Mouse (Mus musculus) gastrocnemius, postnatal 25 days (tissue): Measurements from ENCODE around the gene Pafah1b2. TPM values are rescaled to one million over a fixed set of nuclear protein-coding genes. Genes with fewer than 3 reads are reported as not detected.

ENCODE experiments used
- DNase-seq: peaks from one replicate; pipeline ENCODE4 v3.0.0; 2022
- long read RNA-seq, 2 experiments: library from polyadenylated mRNA; stranded (forward); transcript quantifications; one replicate each; pipeline ENCODE4 v2.0.0; 2021
- total RNA-seq, 2 experiments: library from RNA; stranded (reverse); gene quantifications; 1 replicate in 1 of 2; 2 replicates in 1 of 2; pipeline ENCODE4 v1.2.3; 2021

Gene Pafah1b2
- 10 to 100 TPM; 27.8 to 32.2 TPM for total RNA-seq
- long read RNA-seq, experiment 1, full-length matches to known transcripts = 25 of 30 reads
- long read RNA-seq, experiment 1, partial matches to known transcripts = 0 of 30 reads
- long read RNA-seq, experiment 1, other reads (novel, unspliced or antisense) = 5 of 30 reads
- long read RNA-seq, experiment 2, full-length matches to known transcripts = 26 of 28 reads
- long read RNA-seq, experiment 2, partial matches to known transcripts = 0 of 28 reads
- long read RNA-seq, experiment 2, other reads (novel, unspliced or antisense) = 2 of 28 reads

- DNase-seq = peak; percentile 94
Measured at GRCm38 (mm10) chr9:46012091-46013008, at the start of gene Pafah1b2, which contains the start of gene Sik3. Gene Pafah1b2, minus strand, starts transcription at chr9:46012690. Gene Sik3, plus strand, starts transcription at chr9:46012820.

GRCm38 (mm10) chr9:46061696-46062425 is 49.4 kb upstream of the Pafah1b2 start:
- DNase-seq = no peak

- no peak for DNase-seq
Measured at GRCm38 (mm10) chr9:46060249-46060648, 47.8 kb upstream of the Pafah1b2 start.

GRCm38 (mm10) chr9:46058065-46058464 is 45.6 kb upstream of the Pafah1b2 start:
- no peak for DNase-seq

- no peak for DNase-seq
Measured at GRCm38 (mm10) chr9:46053014-46053666, 40.6 kb upstream of the Pafah1b2 start.

GRCm38 (mm10) chr9:46050203-46050602 is 37.7 kb upstream of the Pafah1b2 start:
- no peak for DNase-seq

- DNase-seq = no peak
Measured at GRCm38 (mm10) chr9:46049525-46049924, 37.0 kb upstream of the Pafah1b2 start.

GRCm38 (mm10) chr9:46046724-46047517 is 34.4 kb upstream of the Pafah1b2 start:
- DNase-seq = no peak

- DNase-seq = no peak
Measured at GRCm38 (mm10) chr9:46043626-46044025, 31.1 kb upstream of the Pafah1b2 start.

- DNase-seq = no peak
Measured at GRCm38 (mm10) chr9:46042387-46042786, 29.9 kb upstream of the Pafah1b2 start.

GRCm38 (mm10) chr9:46041186-46041585 is 28.7 kb upstream of the Pafah1b2 start:
- DNase-seq = no peak

- no peak for DNase-seq
Measured at GRCm38 (mm10) chr9:46038786-46039185, 26.3 kb upstream of the Pafah1b2 start.

GRCm38 (mm10) chr9:46036881-46037280 is 24.4 kb upstream of the Pafah1b2 start:
- no peak for DNase-seq

GRCm38 (mm10) chr9:46035290-46035871 is 22.9 kb upstream of the Pafah1b2 start:
- no peak for DNase-seq

GRCm38 (mm10) chr9:46033862-46034261 is 21.4 kb upstream of the Pafah1b2 start:
- DNase-seq = no peak

- DNase-seq = no peak
Measured at GRCm38 (mm10) chr9:46033058-46033457, 20.6 kb upstream of the Pafah1b2 start.

- peak; percentile 65 for DNase-seq
Measured at GRCm38 (mm10) chr9:46032190-46032589, 19.7 kb upstream of the Pafah1b2 start.

- DNase-seq = no peak
Measured at GRCm38 (mm10) chr9:46030968-46031367, 18.5 kb upstream of the Pafah1b2 start.

GRCm38 (mm10) chr9:46030184-46030583 is 17.7 kb upstream of the Pafah1b2 start:
- no peak for DNase-seq

- no peak for DNase-seq
Measured at GRCm38 (mm10) chr9:46029534-46029933, 17.0 kb upstream of the Pafah1b2 start.

GRCm38 (mm10) chr9:46027994-46028393 is 15.5 kb upstream of the Pafah1b2 start:
- DNase-seq = no peak
